Mouse (Mus musculus) neural tube, embryonic 11.5 days (tissue): ENCODE measurements at regions not wholly inside any gene's neighbourhood (a gene's known extent, or its start where the extent isn't known, plus 50 kb on each side); places are given as distances from the start of the nearest gene placed in this dataset.

Experiments used
- ATAC-seq: fragments of 200-750 bp; cut with Nextera tagmentation; 2 replicates; pipeline ENCODE4 v1.8.0; 2017; ENCODE audit warnings: moderate number of reproducible peaks, mild to moderate bottlenecking, moderate TSS enrichment, moderate library complexity; ENCODE audit not compliant: insufficient read depth, low FRiP score, low TSS enrichment
- DNase-seq: peaks from one replicate; pipeline ENCODE4 v3.0.0-alpha.2; 2015; ENCODE audit warnings: low spot score
- H3K27ac ChIP-seq: fragments of 300-500 bp; sonication (generic); 2 replicates; pipeline ENCODE4 v1.5.1; 2014; ENCODE audit warnings: low read depth, mild to moderate bottlenecking, low read length
- H3K27me3 ChIP-seq: fragments of 300-500 bp; sonication (generic); 2 replicates; pipeline ENCODE4 v1.6.1; 2014; ENCODE audit warnings: mild to moderate bottlenecking, low read length, mixed read lengths; ENCODE audit not compliant: control insufficient read depth, insufficient read depth
- H3K36me3 ChIP-seq: fragments of 300-500 bp; sonication (generic); 2 replicates; pipeline ENCODE4 v1.6.1; 2014; ENCODE audit warnings: mild to moderate bottlenecking, low read length, moderate library complexity, mixed read lengths; ENCODE audit not compliant: control insufficient read depth, insufficient read depth
- H3K4me1 ChIP-seq: fragments of 300-500 bp; sonication (generic); 2 replicates; pipeline ENCODE4 v1.6.1; 2014; ENCODE audit warnings: low read length, mixed read lengths; ENCODE audit not compliant: control insufficient read depth, insufficient read depth
- H3K4me2 ChIP-seq: fragments of 300-500 bp; sonication (generic); 2 replicates; pipeline ENCODE4 v1.6.1; 2014; ENCODE audit warnings: low read depth, mild to moderate bottlenecking, moderate library complexity
- H3K4me3 ChIP-seq: fragments of 300-500 bp; sonication (generic); 2 replicates; pipeline ENCODE4 v1.5.1; 2014; ENCODE audit warnings: low read depth, low read length
- H3K9ac ChIP-seq: fragments of 300-500 bp; sonication (generic); 2 replicates; pipeline ENCODE4 v1.6.1; 2014; ENCODE audit warnings: mild to moderate bottlenecking, low read length
- H3K9me3 ChIP-seq: fragments of 300-500 bp; sonication (generic); 2 replicates; pipeline ENCODE4 v1.6.1; 2016; ENCODE audit warnings: low read length; ENCODE audit not compliant: control insufficient read depth
- WGBS: fragments of 180-500 bp; shearing (Covaris S2); extraction: QIAGEN DNeasy Blood & Tissue Kit; methylation state at CpG from one replicate; pipeline ENCODE4 v1.1.7; 2014; 5-methylcytosine and 5-hydroxymethylcytosine counted together

GRCm38 (mm10) chr10:37841842-37842241, 703.1 kb upstream of the Marcks start:
- 53% methylated on average over 2 of the region's 2 CpGs for WGBS
- Histone ChIP-seq H3K36me3 (no peaks in the 10 kb centered on the region), H3K9me3 (no peaks in the 10 kb centered on the region), H3K27me3 (no peaks in the 10 kb centered on the region), H3K9ac (no peak overlapping the region), H3K4me2 (no peak overlapping the region), H3K4me3 (no peak overlapping the region), H3K4me1 (no peaks in the 10 kb centered on the region), H3K27ac (no peak overlapping the region)
- no peak for DNase-seq
- no peak for ATAC-seq

- Histone ChIP-seq H3K27me3 (no peaks in the 10 kb centered on the region), H3K4me2 (no peak overlapping the region), H3K4me1 (no peaks in the 10 kb centered on the region), H3K9ac (no peak overlapping the region), H3K9me3 (no peaks in the 10 kb centered on the region), H3K27ac (no peak overlapping the region), H3K36me3 (no peaks in the 10 kb centered on the region), H3K4me3 (no peak overlapping the region)
- no peak for ATAC-seq
- DNase-seq: no peak
- 77% methylated on average over 2 of the region's 2 CpGs for WGBS
Measured at GRCm38 (mm10) chr10:37837721-37838120, 699.0 kb upstream of the Marcks start.

GRCm38 (mm10) chr10:37813026-37813425, 674.3 kb upstream of the Marcks start:
- Histone ChIP-seq H3K27ac (no peak overlapping the region), H3K4me3 (no peak overlapping the region), H3K9me3 (no peaks in the 10 kb centered on the region), H3K27me3 (no peaks in the 10 kb centered on the region), H3K4me1 (peaks cover 2% of the 10 kb centered on the region; the same call in 1 of the 2 replicates), H3K4me2 (no peak overlapping the region), H3K36me3 (no peaks in the 10 kb centered on the region), H3K9ac (no peak overlapping the region)
- ATAC-seq: no peak
- no peak for DNase-seq
- WGBS: 43% methylated on average over 2 of the region's 2 CpGs

- Histone ChIP-seq H3K4me1 (peaks cover 2% of the 10 kb centered on the region; the same call in 1 of the 2 replicates), H3K4me2 (no peak overlapping the region), H3K9me3 (no peaks in the 10 kb centered on the region), H3K4me3 (no peak overlapping the region), H3K36me3 (no peaks in the 10 kb centered on the region), H3K27me3 (no peaks in the 10 kb centered on the region), H3K9ac (no peak overlapping the region), H3K27ac (no peak overlapping the region)
- ATAC-seq (peak; percentile 78), DNase-seq (peak; percentile 47)
- 21% methylated on average over 3 of the region's 3 CpGs for WGBS
Measured at GRCm38 (mm10) chr10:37812405-37812851, 673.7 kb upstream of the Marcks start.

- Histone ChIP-seq H3K4me1 (peaks cover 2% of the 10 kb centered on the region; the same call in 1 of the 2 replicates), H3K4me2 (no peak overlapping the region), H3K9me3 (no peaks in the 10 kb centered on the region), H3K27me3 (no peaks in the 10 kb centered on the region), H3K4me3 (no peak overlapping the region), H3K36me3 (no peaks in the 10 kb centered on the region), H3K9ac (no peak overlapping the region), H3K27ac (no peak overlapping the region)
- ATAC-seq: no peak
- DNase-seq: no peak
- WGBS: 86% methylated on average over 5 of the region's 5 CpGs
Measured at GRCm38 (mm10) chr10:37811789-37812188, 673.1 kb upstream of the Marcks start.

- Histone ChIP-seq H3K9me3 (no peaks in the 10 kb centered on the region), H3K36me3 (no peaks in the 10 kb centered on the region), H3K9ac (no peak overlapping the region), H3K4me1 (no peaks in the 10 kb centered on the region), H3K4me3 (no peak overlapping the region), H3K4me2 (no peak overlapping the region), H3K27ac (no peak overlapping the region), H3K27me3 (no peaks in the 10 kb centered on the region)
- DNase-seq (no peak), ATAC-seq (no peak)
- WGBS: 72% methylated on average over 4 of the region's 4 CpGs
Measured at GRCm38 (mm10) chr10:37803225-37803805, 664.6 kb upstream of the Marcks start.

GRCm38 (mm10) chr10:37799397-37799796, 660.7 kb upstream of the Marcks start:
- Histone ChIP-seq H3K27ac (no peak overlapping the region), H3K27me3 (no peaks in the 10 kb centered on the region), H3K36me3 (no peaks in the 10 kb centered on the region), H3K9me3 (no peaks in the 10 kb centered on the region), H3K4me1 (no peaks in the 10 kb centered on the region), H3K4me2 (no peak overlapping the region), H3K4me3 (no peak overlapping the region), H3K9ac (no peak overlapping the region)
- ATAC-seq: no peak
- no peak for DNase-seq
- 86% methylated on average over 2 of the region's 2 CpGs for WGBS

GRCm38 (mm10) chr10:37798285-37798684, 659.6 kb upstream of the Marcks start:
- no peak for DNase-seq
- no peaks in the 10 kb centered on the region for H3K27me3 ChIP-seq
- H3K27ac ChIP-seq: no peak overlapping the region
- no peak overlapping the region for H3K9ac ChIP-seq
- no peaks in the 10 kb centered on the region for H3K4me1 ChIP-seq
- H3K4me2 ChIP-seq: no peak overlapping the region
- H3K36me3 ChIP-seq: no peaks in the 10 kb centered on the region
- ATAC-seq: no peak
- H3K4me3 ChIP-seq: no peak overlapping the region
- H3K9me3 ChIP-seq: no peaks in the 10 kb centered on the region

- H3K9me3 ChIP-seq: no peaks in the 10 kb centered on the region
- H3K4me1 ChIP-seq: no peaks in the 10 kb centered on the region
- H3K9ac ChIP-seq: no peak overlapping the region
- H3K27me3 ChIP-seq: no peaks in the 10 kb centered on the region
- ATAC-seq: no peak
- DNase-seq: no peak
- no peak overlapping the region for H3K27ac ChIP-seq
- 62% methylated on average over 5 of the region's 5 CpGs for WGBS
- no peaks in the 10 kb centered on the region for H3K36me3 ChIP-seq
- H3K4me3 ChIP-seq: no peak overlapping the region
- H3K4me2 ChIP-seq: no peak overlapping the region
Measured at GRCm38 (mm10) chr10:37797701-37798100, 659.0 kb upstream of the Marcks start.
